Mouse (Mus musculus): ENCODE data around the gene Pde3a. TPM values are rescaled to one million over a fixed set of nuclear protein-coding genes. Genes with fewer than 3 reads are reported as not detected.

The Pde3a gene
- polyA plus RNA-seq, 1 experiment: 0.25 TPM

DNA sequence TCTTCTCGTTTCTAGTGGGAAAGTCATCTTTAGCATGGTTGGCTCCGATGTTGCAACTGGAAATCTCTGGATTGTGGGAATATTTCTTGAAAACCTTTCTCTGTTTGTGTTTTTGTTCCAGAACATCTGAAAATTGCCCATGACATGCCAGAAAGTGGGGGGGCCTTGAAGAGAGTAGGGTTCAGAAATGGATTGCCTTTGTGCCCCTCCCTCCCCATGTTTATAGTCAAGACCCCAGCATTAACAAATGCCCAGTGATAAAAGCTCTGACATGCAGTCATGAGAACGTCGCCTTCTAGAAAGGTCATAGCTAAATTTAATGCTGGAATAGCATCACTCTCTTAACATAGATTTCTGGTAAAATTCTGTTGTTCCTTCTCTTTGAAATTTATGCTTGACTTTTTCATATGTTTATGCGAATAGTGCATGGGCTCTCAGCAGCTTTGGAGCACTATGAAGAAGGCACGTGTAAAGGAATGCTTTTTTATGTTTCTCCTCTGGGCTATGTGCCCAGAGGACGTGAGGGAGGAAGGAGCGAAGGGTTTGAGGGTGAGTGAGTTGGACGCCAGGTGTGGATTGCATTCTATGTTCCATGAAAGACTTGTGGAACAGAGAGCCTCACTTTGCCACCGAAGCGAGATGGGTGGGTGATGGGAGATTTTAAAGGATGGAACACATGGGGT, 19.0 kb downstream of the Pde3a start:
- no peaks in the 10 kb centered on the region for H3K27me3 ChIP-seq (ENCODE audit: control insufficient read depth, insufficient read depth, low read length)
- TF ChIP-seq POLR2A (IDR thresholded peaks at IDR 0.05; ENCODE audit: control insufficient read depth, low read depth, low read length): no peak
- H3K4me1 ChIP-seq (ENCODE audit: control insufficient read depth, insufficient read depth, low read length): no peaks in the 10 kb centered on the region
- no peak overlapping the region for H3K4me3 ChIP-seq (ENCODE audit: control insufficient read depth, low read depth, low read length)
- H3K27ac ChIP-seq (ENCODE audit: control insufficient read depth, insufficient read depth, low read depth, low read length): no peak overlapping the region
- no peaks in the 10 kb centered on the region for H3K36me3 ChIP-seq (ENCODE audit: control insufficient read depth, insufficient read depth, low read length)

DNA sequence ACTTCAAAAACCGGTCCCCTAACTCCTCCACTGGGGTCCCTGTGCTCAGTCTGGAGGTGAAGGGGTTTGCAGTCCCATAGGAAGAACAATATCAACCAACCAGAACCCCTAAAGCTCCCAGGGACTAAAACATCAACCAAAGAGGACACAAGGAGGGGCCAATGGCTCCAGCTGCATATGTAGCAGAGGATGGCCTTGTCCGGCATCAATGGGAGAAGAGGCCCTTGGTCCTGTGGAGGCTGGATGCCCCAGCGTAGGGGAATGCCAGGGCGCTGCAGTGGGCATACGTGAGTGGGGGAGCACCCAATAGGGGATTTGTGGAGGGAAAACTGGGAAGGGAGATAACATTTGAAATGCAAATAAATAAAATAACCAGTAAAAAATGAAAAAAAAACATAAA, 19.8 kb downstream of the Pde3a start:
- TF ChIP-seq CTCF (IDR thresholded peaks at IDR 0.05; ENCODE audit: control insufficient read depth, insufficient read depth, insufficient replicate concordance, low read depth, low read length) (no peak), POLR2A (IDR thresholded peaks at IDR 0.05; ENCODE audit: control insufficient read depth, low read depth, low read length) (no peak)
- H3K4me3 ChIP-seq (ENCODE audit: control insufficient read depth, low read depth, low read length): no peak overlapping the region
- H3K36me3 ChIP-seq (ENCODE audit: control insufficient read depth, insufficient read depth, low read length): no peaks in the 10 kb centered on the region
- no peaks in the 10 kb centered on the region for H3K4me1 ChIP-seq (ENCODE audit: control insufficient read depth, insufficient read depth, low read length)
- H3K27me3 ChIP-seq (ENCODE audit: control insufficient read depth, insufficient read depth, low read length): no peaks in the 10 kb centered on the region
- no peak overlapping the region for H3K27ac ChIP-seq (ENCODE audit: control insufficient read depth, insufficient read depth, low read depth, low read length)

DNA sequence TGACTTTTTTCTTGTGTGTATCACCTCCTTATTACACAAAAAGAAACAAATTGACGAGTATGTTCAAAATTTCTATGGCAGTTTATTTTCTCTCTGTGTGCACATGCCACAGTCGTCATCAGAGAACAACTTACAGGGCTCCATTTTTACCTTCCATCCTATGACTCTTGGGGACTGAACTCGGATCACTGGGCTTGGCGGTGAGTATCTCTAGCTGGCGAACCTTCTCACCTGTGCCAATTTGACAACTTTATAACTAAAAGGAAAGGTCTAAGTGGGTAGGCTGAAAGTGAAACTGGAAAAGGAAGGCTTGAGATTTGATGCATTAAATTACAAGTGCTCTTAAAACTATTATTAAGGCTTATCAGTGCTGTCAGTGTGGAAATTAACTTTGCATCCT, 22.1 kb downstream of the Pde3a start:
- Histone ChIP-seq H3K4me1 (ENCODE audit: control insufficient read depth, insufficient read depth, low read length) (no peaks in the 10 kb centered on the region), H3K27ac (ENCODE audit: control insufficient read depth, insufficient read depth, low read depth, low read length) (no peak overlapping the region), H3K4me3 (ENCODE audit: control insufficient read depth, low read depth, low read length) (no peak overlapping the region), H3K27me3 (ENCODE audit: control insufficient read depth, insufficient read depth, low read length) (no peaks in the 10 kb centered on the region), H3K36me3 (ENCODE audit: control insufficient read depth, insufficient read depth, low read length) (no peaks in the 10 kb centered on the region)
- TF ChIP-seq POLR2A (IDR thresholded peaks at IDR 0.05; ENCODE audit: control insufficient read depth, low read depth, low read length) (no peak), CTCF (IDR thresholded peaks at IDR 0.05; ENCODE audit: control insufficient read depth, insufficient read depth, insufficient replicate concordance, low read depth, low read length) (no peak)

DNA sequence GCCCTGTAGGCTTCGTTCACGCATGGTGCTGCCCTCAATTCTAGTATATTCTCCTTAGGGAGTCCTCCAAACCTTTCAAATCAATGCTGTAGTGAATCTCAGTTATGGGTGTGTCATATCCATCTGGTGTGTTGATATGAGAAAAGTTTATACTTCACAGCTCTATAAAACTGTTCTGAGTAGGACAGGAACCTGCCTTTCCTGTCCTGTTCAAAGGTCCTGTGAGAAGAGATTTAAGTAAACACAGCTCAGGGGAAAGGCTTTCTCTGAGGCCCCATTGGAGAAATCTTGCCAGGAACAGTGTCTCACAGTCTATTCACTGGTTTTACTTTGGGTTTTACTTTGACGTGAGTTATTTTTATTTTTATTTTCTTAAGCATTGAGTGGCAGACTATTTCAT, 22.5 kb downstream of the Pde3a start:
- no peak overlapping the region for H3K4me3 ChIP-seq (ENCODE audit: control insufficient read depth, low read depth, low read length)
- no peak overlapping the region for H3K27ac ChIP-seq (ENCODE audit: control insufficient read depth, insufficient read depth, low read depth, low read length)

DNA sequence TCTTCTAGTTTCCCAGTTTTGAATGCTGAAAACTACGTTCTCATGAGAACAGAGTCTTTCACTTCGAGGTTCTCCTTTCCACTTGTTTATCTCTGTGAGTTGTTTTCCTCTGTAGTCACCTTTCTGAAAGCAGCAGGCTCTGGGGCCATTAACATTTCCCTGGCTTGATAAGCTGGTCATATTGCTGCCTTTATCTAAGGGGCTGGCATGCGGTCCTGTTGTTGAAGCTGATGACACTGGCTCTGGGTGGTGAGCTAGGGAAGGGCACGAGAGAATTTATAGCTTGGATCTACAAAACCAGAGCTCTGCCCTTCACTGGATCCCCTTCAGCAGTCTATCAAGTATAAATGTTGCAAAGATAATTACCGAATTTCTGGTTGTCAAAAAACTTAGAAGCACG, 24.6 kb downstream of the Pde3a start:
- TF ChIP-seq CTCF (IDR thresholded peaks at IDR 0.05; ENCODE audit: control insufficient read depth, insufficient read depth, insufficient replicate concordance, low read depth, low read length): no peak
- Histone ChIP-seq H3K4me1 (ENCODE audit: control insufficient read depth, insufficient read depth, low read length) (no peaks in the 10 kb centered on the region), H3K27ac (ENCODE audit: control insufficient read depth, insufficient read depth, low read depth, low read length) (no peak overlapping the region), H3K4me3 (ENCODE audit: control insufficient read depth, low read depth, low read length) (no peak overlapping the region), H3K27me3 (ENCODE audit: control insufficient read depth, insufficient read depth, low read length) (no peaks in the 10 kb centered on the region), H3K36me3 (ENCODE audit: control insufficient read depth, insufficient read depth, low read length) (no peaks in the 10 kb centered on the region)

More for the DNA sequence above, 22.5 kb downstream of the Pde3a start:
- TF ChIP-seq CTCF (IDR thresholded peaks at IDR 0.05; ENCODE audit: control insufficient read depth, insufficient read depth, insufficient replicate concordance, low read depth, low read length) (no peak), POLR2A (IDR thresholded peaks at IDR 0.05; ENCODE audit: control insufficient read depth, low read depth, low read length) (no peak)
- Histone ChIP-seq H3K36me3 (ENCODE audit: control insufficient read depth, insufficient read depth, low read length) (no peaks in the 10 kb centered on the region), H3K4me1 (ENCODE audit: control insufficient read depth, insufficient read depth, low read length) (no peaks in the 10 kb centered on the region), H3K27me3 (ENCODE audit: control insufficient read depth, insufficient read depth, low read length) (no peaks in the 10 kb centered on the region)

DNA sequence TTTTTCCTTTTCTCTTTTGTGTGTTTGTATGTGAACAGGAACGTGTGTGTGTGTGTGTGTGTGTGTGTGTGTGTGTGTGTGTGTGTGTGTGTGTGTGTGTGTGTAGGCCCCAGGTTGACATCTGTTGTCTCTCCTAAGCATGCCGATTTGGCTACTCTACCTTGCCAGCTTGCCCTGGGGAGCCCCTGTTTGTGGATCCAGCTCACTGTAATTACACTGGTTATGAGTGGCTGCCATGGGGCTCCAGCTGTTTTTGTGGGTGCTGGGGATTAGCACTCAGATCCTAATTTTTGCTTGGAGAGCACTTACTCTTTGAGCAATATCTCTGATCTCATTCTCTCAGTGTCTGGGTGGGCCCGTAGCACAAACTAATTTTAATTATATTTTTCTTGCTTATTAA, 32.6 kb downstream of the Pde3a start:
- no peaks in the 10 kb centered on the region for H3K4me1 ChIP-seq (ENCODE audit: control insufficient read depth, insufficient read depth, low read length)
- H3K27ac ChIP-seq (ENCODE audit: control insufficient read depth, insufficient read depth, low read depth, low read length): no peak overlapping the region
- H3K27me3 ChIP-seq (ENCODE audit: control insufficient read depth, insufficient read depth, low read length): no peaks in the 10 kb centered on the region
- no peaks in the 10 kb centered on the region for H3K36me3 ChIP-seq (ENCODE audit: control insufficient read depth, insufficient read depth, low read length)
- no peak overlapping the region for H3K4me3 ChIP-seq (ENCODE audit: control insufficient read depth, low read depth, low read length)
- no peak for TF ChIP-seq CTCF (IDR thresholded peaks at IDR 0.05; ENCODE audit: control insufficient read depth, insufficient read depth, insufficient replicate concordance, low read depth, low read length)
- TF ChIP-seq POLR2A (IDR thresholded peaks at IDR 0.05; ENCODE audit: control insufficient read depth, low read depth, low read length): no peak

DNA sequence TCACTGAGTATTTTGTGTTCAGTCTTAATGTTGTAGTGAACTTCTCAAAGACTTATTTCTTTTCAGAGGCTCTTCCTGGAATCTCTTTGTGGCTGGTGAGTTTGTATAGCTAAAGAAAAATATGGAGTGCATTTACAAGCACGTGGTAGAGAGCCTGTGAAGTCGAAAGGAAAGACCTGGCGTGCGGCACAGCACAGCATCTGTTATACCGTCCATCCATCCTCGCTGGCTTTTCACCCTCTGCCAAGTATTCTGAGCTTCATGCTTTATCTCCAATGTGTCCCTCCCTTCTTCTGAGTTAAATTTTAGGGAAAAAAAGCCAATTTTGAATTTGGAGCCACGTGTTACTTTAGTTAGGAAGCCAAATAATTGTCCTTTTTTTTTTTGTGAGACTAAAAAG, 33.7 kb downstream of the Pde3a start:
- Histone ChIP-seq H3K4me1 (ENCODE audit: control insufficient read depth, insufficient read depth, low read length) (no peaks in the 10 kb centered on the region), H3K27me3 (ENCODE audit: control insufficient read depth, insufficient read depth, low read length) (no peaks in the 10 kb centered on the region), H3K36me3 (ENCODE audit: control insufficient read depth, insufficient read depth, low read length) (no peaks in the 10 kb centered on the region), H3K27ac (ENCODE audit: control insufficient read depth, insufficient read depth, low read depth, low read length) (no peak overlapping the region), H3K4me3 (ENCODE audit: control insufficient read depth, low read depth, low read length) (no peak overlapping the region)
- no peak for TF ChIP-seq CTCF (IDR thresholded peaks at IDR 0.05; ENCODE audit: control insufficient read depth, insufficient read depth, insufficient replicate concordance, low read depth, low read length)
- no peak for TF ChIP-seq POLR2A (IDR thresholded peaks at IDR 0.05; ENCODE audit: control insufficient read depth, low read depth, low read length)

DNA sequence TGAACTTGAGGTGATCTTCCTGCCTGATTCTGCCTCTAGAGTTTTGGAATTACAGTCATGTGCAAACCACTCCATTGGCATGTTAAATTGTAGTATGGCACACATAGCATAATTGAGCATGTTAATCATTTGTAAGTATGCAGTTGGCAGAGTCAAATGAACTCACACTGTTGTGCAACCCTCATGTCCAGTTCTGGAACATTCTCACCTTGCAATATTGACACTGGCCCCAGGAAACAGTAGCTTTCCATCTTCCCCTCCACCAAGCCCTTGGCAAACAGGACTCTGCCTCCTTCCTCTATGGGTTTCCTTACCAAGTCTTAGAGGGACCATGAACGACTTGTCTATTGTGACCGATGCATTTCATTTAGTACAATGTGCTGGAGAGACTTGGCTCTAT, 42.1 kb downstream of the Pde3a start:
- TF ChIP-seq POLR2A (IDR thresholded peaks at IDR 0.05; ENCODE audit: control insufficient read depth, low read depth, low read length) (no peak), CTCF (IDR thresholded peaks at IDR 0.05; ENCODE audit: control insufficient read depth, insufficient read depth, insufficient replicate concordance, low read depth, low read length) (no peak)
- H3K27ac ChIP-seq (ENCODE audit: control insufficient read depth, insufficient read depth, low read depth, low read length): no peak overlapping the region
- no peak overlapping the region for H3K4me3 ChIP-seq (ENCODE audit: control insufficient read depth, low read depth, low read length)

More for the DNA sequence above, 42.1 kb downstream of the Pde3a start:
- Histone ChIP-seq H3K36me3 (ENCODE audit: control insufficient read depth, insufficient read depth, low read length) (no peaks in the 10 kb centered on the region), H3K4me1 (ENCODE audit: control insufficient read depth, insufficient read depth, low read length) (no peaks in the 10 kb centered on the region), H3K27me3 (ENCODE audit: control insufficient read depth, insufficient read depth, low read length) (no peaks in the 10 kb centered on the region)

All from testis, adult 2 months (tissue).